Mouse (Mus musculus) kidney, adult 10 weeks (tissue): ENCODE results near the gene Dock8. TPM values are rescaled to one million over a fixed set of nuclear protein-coding genes. Genes with fewer than 3 reads are reported as not detected.

Source experiments
- polyA plus RNA-seq: library from polyadenylated mRNA; stranded (reverse); fragments of 350-450 nt; fragmentation: Illumina TruSeq; extraction: RNeasy Lipid Tissue Mini Kit (QIAGEN cat#74804); gene quantifications from one replicate; pipeline ENCODE4 v1.2.3, GENCODE M21; 2014; ENCODE audit warnings: low read depth, low replicate concordance

The Dock8 gene
- 13.5 TPM for polyA plus RNA-seq

DNA sequence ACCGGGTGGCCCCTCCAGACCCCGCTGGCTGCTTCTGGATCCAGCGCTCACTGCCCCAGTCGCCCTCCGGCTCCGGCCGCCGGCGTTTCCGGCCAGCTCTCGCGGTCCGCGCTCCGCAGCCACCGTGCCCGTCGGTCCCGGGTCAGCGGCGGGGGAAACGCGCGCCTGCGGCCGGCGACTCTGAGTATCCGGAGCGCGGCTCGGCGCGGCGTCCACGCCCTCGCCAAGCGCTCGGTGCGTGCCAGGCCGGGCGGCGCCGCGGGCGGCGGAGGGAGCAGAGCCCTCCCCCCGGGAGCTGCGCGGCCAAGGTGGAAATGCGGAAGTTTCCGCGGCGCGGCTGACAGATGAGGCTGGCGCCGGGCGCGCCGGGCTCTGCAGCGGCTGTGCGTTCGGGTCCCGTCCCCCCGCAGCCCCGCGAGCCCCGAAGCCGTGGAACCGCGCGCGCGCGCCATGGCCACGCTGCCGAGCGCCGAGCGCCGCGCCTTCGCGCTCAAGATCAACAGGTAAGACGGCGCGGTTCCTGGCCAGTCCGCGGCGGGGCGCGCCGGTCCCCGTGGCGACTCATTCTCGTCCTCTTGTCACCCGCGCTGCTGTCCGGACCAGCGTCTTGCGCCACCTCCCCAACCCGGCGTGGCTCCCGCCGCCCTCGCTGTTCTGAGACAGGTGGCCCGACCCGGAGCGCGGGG lies at the start of gene Dock8:
Gene Dock8 (plus strand): TSS at position 334 of the 686 bp plus-strand sequence.

DNA sequence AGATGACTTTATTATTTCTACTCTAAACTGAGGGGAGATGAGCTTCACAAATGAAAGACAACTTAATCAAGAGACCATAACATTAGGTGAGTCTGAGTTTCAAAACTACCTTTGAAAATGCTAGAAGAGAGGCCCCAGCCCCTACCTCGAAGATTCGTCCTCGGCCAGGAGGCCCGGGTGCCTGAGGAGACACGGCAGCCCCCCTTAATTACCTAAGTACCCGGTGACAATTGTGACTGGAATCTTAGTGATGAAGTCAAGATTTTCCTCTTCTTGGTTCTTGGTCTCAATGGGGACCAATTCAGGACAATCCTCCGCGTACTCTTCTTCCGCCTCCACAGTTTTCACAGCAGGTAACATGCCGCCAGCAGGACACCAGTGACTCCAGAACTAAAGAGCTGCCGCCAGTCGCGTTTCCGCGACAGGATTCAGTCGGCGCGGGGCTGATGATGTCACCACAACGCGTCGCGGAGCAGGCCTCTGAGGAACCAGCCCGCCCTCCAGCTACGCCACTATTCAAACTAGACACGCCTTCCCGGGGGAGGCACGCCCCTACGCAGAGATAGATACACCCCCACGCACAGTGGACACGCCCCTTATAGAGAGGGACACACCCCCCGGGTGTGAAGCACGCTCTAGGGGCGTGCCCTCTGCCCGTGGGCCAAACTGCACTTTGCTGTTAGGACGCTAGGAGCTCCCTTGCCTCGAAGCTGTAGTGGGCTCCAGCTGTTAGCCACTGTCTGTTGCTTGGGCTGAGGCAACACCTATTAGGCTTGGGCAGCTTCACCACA lies 38.0 kb upstream of the Dock8 start, which contains the start of gene Cbwd1:
Gene Cbwd1 (minus strand): TSS at position 439 of the 791 bp plus-strand sequence.

DNA sequence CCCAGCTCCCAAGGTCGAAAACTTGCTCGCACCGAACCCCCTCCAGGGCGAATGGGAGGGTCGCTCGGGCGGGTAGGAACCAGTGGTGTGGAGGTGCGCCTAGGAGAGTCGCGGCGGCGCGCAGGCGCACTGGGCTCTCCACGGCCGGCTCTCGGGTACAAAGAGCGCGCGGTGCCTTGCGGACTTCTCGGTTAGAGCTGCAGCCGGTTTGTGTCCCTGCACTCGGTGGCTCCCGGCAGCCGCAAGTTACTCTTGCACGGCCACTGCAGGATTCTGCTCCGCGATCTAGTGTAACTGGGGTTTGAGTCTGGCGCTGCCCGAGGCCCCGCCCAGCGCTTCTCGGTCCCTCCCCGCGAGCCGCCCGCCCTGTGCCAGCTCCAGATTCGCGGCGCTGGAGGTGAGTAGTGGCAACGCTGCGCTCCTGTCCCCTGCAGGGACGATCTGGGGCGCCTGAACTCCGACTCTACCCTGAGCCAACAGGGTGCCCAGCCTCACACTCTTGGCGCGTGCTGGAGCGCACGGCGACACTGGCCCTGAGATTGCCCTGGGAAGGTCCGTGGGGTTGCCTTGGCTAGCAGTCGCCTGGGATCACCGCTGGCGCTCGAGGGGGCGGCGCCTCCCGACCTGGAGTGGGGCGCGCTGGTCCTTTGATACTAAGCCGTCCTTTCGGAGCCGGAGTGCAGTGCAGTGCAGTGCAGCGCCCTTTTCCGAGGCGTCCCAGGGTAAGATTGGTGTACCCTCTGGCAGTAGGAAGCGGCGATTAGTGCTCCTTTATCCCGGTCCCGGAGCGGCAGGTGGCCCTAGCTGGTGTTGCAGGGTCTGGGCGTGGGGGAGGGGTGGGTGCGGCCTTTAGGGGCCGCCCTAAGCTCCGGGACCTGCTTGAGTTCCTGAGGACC lies 237.5 kb downstream of the Dock8 start, which contains the start of gene Kank1:
Gene Kank1 (plus strand): TSS at position 380 of the 896 bp plus-strand sequence.

Other genes starting within 250 kb of the Dock8 start
- gene Pgm5, start 137.7 kb upstream of the Dock8 start, polyA plus RNA-seq = 10.5 TPM
- gene Gm10053, start 123.8 kb upstream of the Dock8 start, polyA plus RNA-seq = 806 TPM
- gene Foxd4, start 98.3 kb upstream of the Dock8 start, polyA plus RNA-seq = not detected
- gene Cbwd1, start 37.9 kb upstream of the Dock8 start, polyA plus RNA-seq = 38.0 TPM
- gene Kank1, start 237.4 kb downstream of the Dock8 start, polyA plus RNA-seq = 21.0 TPM